Mouse (Mus musculus): Measurements from ENCODE around the gene Tm9sf1. TPM values are rescaled to one million over a fixed set of nuclear protein-coding genes. Genes with fewer than 3 reads are reported as not detected.

The Tm9sf1 gene
- polyA plus RNA-seq, 1 experiment from 2014 or later: 91.1 TPM

DNA sequence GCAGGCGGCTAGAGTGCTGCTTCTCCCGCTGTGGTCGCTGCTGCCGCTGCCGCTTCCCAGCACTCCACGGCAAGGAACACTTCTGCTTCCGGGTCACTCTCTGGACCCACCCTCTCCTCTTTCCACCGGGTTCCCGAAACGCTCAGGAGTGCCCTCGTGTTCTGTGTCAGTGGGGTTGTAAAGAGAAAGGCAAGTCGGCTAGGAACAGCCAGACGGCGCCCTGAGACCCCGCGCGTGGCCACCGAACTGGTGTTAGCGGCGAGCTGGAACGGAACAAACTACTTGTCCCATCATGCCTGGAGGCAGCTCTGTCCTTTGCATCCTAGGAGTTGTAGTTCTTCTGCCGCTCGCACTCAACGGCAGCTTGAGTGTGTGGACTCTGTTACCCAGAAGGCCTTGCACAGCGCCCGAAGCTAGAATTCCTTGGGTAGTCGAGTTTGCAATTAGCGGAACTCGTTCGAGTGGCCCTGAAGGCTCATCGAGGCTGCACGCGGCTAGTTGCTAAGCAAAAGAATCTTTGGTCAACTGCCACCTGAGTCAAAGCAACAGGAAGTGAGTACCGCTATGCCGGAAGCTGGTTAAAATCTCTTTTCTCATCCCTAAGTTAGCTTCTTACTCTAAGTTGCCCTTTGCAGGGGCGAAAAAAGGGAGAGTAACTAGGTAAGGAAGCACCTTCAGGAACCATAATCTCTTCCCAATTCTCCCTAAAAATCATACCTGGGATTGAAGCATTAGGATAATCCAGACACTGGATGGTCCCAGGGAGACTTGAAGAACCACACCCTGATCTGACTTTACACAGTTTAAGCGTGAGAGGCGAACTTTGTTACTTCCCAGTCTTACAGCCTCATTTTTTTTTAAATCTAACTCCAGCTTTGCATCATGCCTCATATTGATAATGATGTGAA, 28.5 kb upstream of the Tm9sf1 start, which contains the start of the genes Gmpr2 and Nedd8:
TSS of gene Gmpr2 (plus strand) at position 109 of the 908 bp plus-strand sequence.
TSS of gene Nedd8 (minus strand) at position 292 of the 908 bp plus-strand sequence.
- no peaks in the 10 kb centered on the region for H3K9me3 ChIP-seq (ENCODE audit: low read length)
- peak within 1 kb of the TSS; percentile 75 for H3K27ac ChIP-seq (ENCODE audit: low read length)
- H3K4me1 ChIP-seq (ENCODE audit: insufficient read depth, low read depth, low read length): peaks cover 4% of the 10 kb centered on the region; the same call in 1 of the 2 replicates
- H3K4me3 ChIP-seq (ENCODE audit: low read depth, low read length): peak within 1 kb of the TSS; percentile 84
- DNase-seq (ENCODE audit: low spot score) (peak; percentile 99), ATAC-seq (peak; percentile 99)
- peak within 1 kb of the TSS; percentile 87 for H3K9ac ChIP-seq (replicated peaks; ENCODE audit: low read depth)
- peak within 1 kb of the TSS; percentile 83 for H3K4me2 ChIP-seq (replicated peaks; ENCODE audit: low read depth, low read length)
- 0 out of 2 replicates have a peak, but pooled peaks cover 4% of the 10 kb centered on the region for H3K36me3 ChIP-seq (ENCODE audit: insufficient read depth, low read length)
- no peaks in the 10 kb centered on the region for H3K27me3 ChIP-seq (replicated peaks; ENCODE audit: insufficient read depth, low read length)
- WGBS: under 1% methylated on average over 38 of the region's 38 CpGs
- peak; percentile 12; the same call in 1 of the 2 replicates for TF ChIP-seq CTCF (IDR thresholded peaks at IDR 0.05)
- peak; percentile 30; the same call in 1 of the 2 replicates for TF ChIP-seq EP300 (IDR thresholded peaks at IDR 0.05)

DNA sequence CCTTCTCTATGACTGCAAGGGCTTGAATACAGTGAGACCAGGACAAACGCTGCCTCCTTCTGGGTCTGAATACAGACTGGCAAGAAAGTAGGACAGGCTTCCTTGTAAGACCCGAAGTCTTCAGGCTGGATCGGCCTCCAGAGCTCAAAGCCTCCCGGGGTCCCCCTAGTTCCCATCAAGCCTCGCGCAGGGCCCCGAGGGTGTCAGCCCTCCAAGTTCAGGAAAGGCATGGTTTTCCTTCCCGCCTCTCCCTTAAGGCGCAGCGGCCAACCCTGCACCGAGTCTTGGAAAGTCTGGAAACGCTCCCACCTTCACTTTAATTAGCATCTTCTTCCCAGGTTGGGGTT, 27.9 kb upstream of the Tm9sf1 start:
- under 1% methylated on average over 12 of the region's 12 CpGs for WGBS
- no peaks in the 10 kb centered on the region for H3K36me3 ChIP-seq (ENCODE audit: insufficient read depth, low read length)
- no peaks in the 10 kb centered on the region for H3K9me3 ChIP-seq (ENCODE audit: low read length)
- H3K9ac ChIP-seq (replicated peaks; ENCODE audit: low read depth): peak overlapping the region; percentile 87
- H3K4me3 ChIP-seq (ENCODE audit: low read depth, low read length): peak overlapping the region; percentile 84
- H3K4me2 ChIP-seq (replicated peaks; ENCODE audit: low read depth, low read length): peak overlapping the region; percentile 83
- H3K4me1 ChIP-seq (ENCODE audit: insufficient read depth, low read depth, low read length): peaks cover 4% of the 10 kb centered on the region; the same call in 1 of the 2 replicates
- no peak for DNase-seq (ENCODE audit: low spot score)
- ATAC-seq: peak; percentile 32
- H3K27me3 ChIP-seq (replicated peaks; ENCODE audit: insufficient read depth, low read length): no peaks in the 10 kb centered on the region
- peak overlapping the region; percentile 75 for H3K27ac ChIP-seq (ENCODE audit: low read length)
- TF ChIP-seq EP300 (IDR thresholded peaks at IDR 0.05) (no peak), CTCF (IDR thresholded peaks at IDR 0.05) (no peak)

DNA sequence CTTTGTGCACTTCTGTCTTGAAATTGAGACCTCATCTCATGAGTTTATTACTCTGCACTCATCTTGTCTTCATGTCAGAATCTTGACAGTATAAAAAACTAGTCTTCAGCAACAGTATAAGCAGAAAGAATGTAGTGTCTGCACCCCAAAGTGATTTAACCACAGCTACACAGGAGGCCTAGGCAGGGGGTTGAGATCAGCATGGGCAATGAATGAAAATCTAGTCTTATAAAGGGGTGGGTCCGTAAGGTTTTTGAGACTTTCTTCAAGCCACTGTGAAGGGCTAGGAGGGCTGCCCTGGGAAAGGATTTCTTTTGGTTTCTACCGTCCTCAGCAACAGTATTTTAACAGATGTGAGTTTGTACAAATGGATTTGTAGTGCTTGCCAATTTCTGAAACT, 17.0 kb upstream of the Tm9sf1 start:
- Histone ChIP-seq H3K27me3 (replicated peaks; ENCODE audit: insufficient read depth, low read length) (no peaks in the 10 kb centered on the region), H3K4me1 (ENCODE audit: insufficient read depth, low read depth, low read length) (peaks cover 6% of the 10 kb centered on the region; the same call in 1 of the 2 replicates), H3K4me3 (ENCODE audit: low read depth, low read length) (peak overlapping the region; percentile 66; the same call in 1 of the 2 replicates), H3K4me2 (replicated peaks; ENCODE audit: low read depth, low read length) (peak overlapping the region; percentile 67), H3K9ac (replicated peaks; ENCODE audit: low read depth) (no peak overlapping the region), H3K9me3 (ENCODE audit: low read length) (no peaks in the 10 kb centered on the region), H3K36me3 (ENCODE audit: insufficient read depth, low read length) (0 out of 2 replicates have a peak, but pooled peaks cover 8% of the 10 kb centered on the region), H3K27ac (ENCODE audit: low read length) (no peak overlapping the region)
- 52% methylated on average over 2 of the region's 2 CpGs for WGBS
- ATAC-seq (peak; percentile 2; the same call in 1 of the 2 replicates), DNase-seq (ENCODE audit: low spot score) (no peak)
- no peak for TF ChIP-seq EP300 (IDR thresholded peaks at IDR 0.05)
- no peak for TF ChIP-seq CTCF (IDR thresholded peaks at IDR 0.05)

DNA sequence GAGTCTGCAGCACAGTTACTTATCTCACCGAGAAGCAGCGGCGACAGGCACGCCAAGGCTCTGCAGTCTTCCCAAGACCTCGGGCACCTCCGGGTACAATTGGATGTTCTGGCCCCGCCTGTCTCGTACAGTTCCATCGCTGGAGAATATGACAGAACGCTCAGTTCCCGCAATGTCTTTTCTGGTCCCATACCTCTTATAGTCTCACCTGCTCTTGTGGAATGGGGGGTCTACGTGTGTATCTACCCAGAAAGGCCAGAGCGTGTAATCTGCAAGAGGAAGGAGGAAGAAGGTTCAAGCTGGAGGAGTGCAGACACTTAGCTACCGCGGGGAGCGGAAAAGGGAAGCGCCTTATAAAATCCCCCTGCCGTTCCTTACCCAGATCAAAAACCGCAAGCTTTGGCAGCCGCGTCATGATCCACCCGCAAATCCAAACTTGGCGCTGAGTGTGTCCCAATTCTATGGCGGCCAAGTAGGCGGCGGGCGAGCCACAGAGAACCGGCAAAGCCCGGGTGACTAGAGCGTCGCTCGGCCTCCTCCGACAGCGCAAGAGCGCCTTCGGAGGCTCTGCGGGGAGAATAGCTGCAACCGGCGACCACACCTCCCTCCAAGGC, 16.5 kb upstream of the Tm9sf1 start, which contains the start of gene Mdp1:
TSS of gene Mdp1 (minus strand) at position 549 of the 614 bp plus-strand sequence.
- under 1% methylated on average over 39 of the region's 39 CpGs for WGBS
- Histone ChIP-seq H3K9me3 (ENCODE audit: low read length) (no peaks in the 10 kb centered on the region), H3K4me3 (ENCODE audit: low read depth, low read length) (peak within 1 kb of the TSS; percentile 66), H3K36me3 (ENCODE audit: insufficient read depth, low read length) (0 out of 2 replicates have a peak, but pooled peaks cover 8% of the 10 kb centered on the region), H3K27me3 (replicated peaks; ENCODE audit: insufficient read depth, low read length) (no peaks in the 10 kb centered on the region), H3K4me1 (ENCODE audit: insufficient read depth, low read depth, low read length) (peaks cover 6% of the 10 kb centered on the region; the same call in 1 of the 2 replicates), H3K27ac (ENCODE audit: low read length) (peak within 1 kb of the TSS; percentile 82), H3K4me2 (replicated peaks; ENCODE audit: low read depth, low read length) (peak within 1 kb of the TSS; percentile 67), H3K9ac (replicated peaks; ENCODE audit: low read depth) (peak within 1 kb of the TSS; percentile 55)
- ATAC-seq: peak; percentile 98
- DNase-seq (ENCODE audit: low spot score): peak; percentile 96
- TF ChIP-seq CTCF (IDR thresholded peaks at IDR 0.05) (peak; percentile 68), EP300 (IDR thresholded peaks at IDR 0.05) (no peak; the same call in 1 of the 2 replicates)

DNA sequence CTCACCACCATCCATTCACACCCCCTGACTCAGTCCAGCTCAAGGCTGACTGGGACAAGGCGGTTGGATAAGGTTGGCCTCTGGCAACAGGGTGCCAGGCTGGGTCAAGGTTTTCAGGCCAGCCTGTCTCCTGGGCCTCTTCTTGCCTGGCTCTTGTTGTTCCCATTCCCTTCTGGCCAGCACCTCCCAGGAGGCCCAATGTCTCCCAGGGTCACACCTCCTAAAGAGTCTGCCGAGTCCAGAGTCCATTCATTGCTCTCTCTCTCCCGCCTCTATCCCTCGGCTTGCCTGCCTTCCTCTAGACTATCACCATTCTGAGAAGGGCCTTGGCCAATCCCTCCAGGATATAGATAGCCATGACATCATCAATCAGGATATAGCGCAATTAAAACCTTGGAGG, 14.4 kb upstream of the Tm9sf1 start:
- TF ChIP-seq EP300 (IDR thresholded peaks at IDR 0.05): no peak
- TF ChIP-seq CTCF (IDR thresholded peaks at IDR 0.05): no peak

More for the DNA sequence above, 14.4 kb upstream of the Tm9sf1 start:
- peaks cover 6% of the 10 kb centered on the region; the same call in 1 of the 2 replicates for H3K4me1 ChIP-seq (ENCODE audit: insufficient read depth, low read depth, low read length)
- no peak overlapping the region for H3K4me2 ChIP-seq (replicated peaks; ENCODE audit: low read depth, low read length)
- H3K36me3 ChIP-seq (ENCODE audit: insufficient read depth, low read length): 0 out of 2 replicates have a peak, but pooled peaks cover 8% of the 10 kb centered on the region
- H3K27ac ChIP-seq (ENCODE audit: low read length): no peak overlapping the region
- no peaks in the 10 kb centered on the region for H3K27me3 ChIP-seq (replicated peaks; ENCODE audit: insufficient read depth, low read length)
- no peak overlapping the region for H3K9ac ChIP-seq (replicated peaks; ENCODE audit: low read depth)
- WGBS: 89% methylated on average over 5 of the region's 5 CpGs
- no peak for DNase-seq (ENCODE audit: low spot score)
- no peak overlapping the region for H3K4me3 ChIP-seq (ENCODE audit: low read depth, low read length)
- ATAC-seq: no peak
- no peaks in the 10 kb centered on the region for H3K9me3 ChIP-seq (ENCODE audit: low read length)

Measured in lung, postnatal 0 days (tissue).